Mouse (Mus musculus) bone marrow macrophage, adult 2 months (primary cell): ENCODE measurements at regions not wholly inside any gene's neighbourhood (a gene's known extent, or its start where the extent isn't known, plus 50 kb on each side); places are given as distances from the start of the nearest gene placed in this dataset.
A peak's percentile ranks its signal among the peaks of the same experiment; 100 is the strongest.
"Not testable (repeated sequence)": the region's sequence is repeated elsewhere in the genome, so short reads cannot be mapped to it uniquely, and the experiment has no call there.

ENCODE experiments used
- H3K27ac ChIP-seq: 2 replicates; pipeline ENCODE4 v1.5.1; 2012; ENCODE audit warnings: low read depth, low read length; ENCODE audit not compliant: insufficient read depth
- H3K4me1 ChIP-seq: 2 replicates; pipeline ENCODE4 v1.6.1; 2012; ENCODE audit warnings: low read length; ENCODE audit not compliant: control insufficient read depth, insufficient read depth
- H3K4me3 ChIP-seq: 2 replicates; pipeline ENCODE4 v1.5.1; 2012; ENCODE audit warnings: mild to moderate bottlenecking, low read length, moderate library complexity; ENCODE audit not compliant: insufficient read depth
- CTCF ChIP-seq: IDR thresholded peaks from 2 replicates; pipeline ENCODE4 v1.5.1; 2012; ENCODE audit warnings: low read depth, mild to moderate bottlenecking, low read length, moderate library complexity
- POLR2A ChIP-seq: IDR thresholded peaks from 2 replicates; pipeline ENCODE4 v1.6.1; 2012; ENCODE audit warnings: mild to moderate bottlenecking, low read depth, low read length, borderline replicate concordance

DNA sequence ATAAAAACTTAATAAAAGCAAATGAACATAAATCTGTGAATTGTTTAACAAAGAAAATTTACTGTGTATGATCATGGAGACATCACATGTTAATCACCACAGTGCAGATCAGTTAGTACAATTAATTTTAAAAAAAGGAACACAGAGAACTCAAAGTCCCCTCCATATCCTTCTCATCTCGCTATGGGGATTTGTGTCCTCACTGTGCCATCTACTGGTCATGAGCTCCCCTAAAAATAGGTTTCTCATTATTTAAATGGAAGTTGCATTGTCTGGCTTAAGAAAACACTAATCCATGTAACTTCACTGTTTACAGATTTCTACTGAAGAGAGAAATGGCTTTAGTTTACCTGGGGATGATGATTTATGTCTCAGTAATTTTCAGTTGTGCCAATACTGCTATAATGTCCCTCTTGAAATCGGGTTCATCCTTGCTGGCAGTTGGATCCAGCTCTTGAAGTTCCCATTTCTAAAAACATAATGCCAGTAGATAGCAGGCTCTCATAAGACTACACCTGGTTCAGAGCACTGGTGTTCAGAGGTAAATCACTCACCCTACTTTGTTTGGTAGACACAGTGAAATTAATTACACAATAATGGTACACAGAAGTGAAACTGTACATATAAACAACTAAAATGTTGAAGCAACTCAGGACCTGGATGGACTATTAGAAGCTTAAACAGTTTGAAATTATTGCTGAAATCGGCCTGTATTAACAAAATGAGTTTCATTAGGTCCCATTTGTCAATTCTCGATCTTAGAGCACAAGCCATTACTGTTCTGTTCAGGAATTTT lies 850.0 kb upstream of the Zfp386 start:
- TF ChIP-seq POLR2A: no peak
- H3K4me3 ChIP-seq: no peak overlapping the region
- peaks cover 10% of the 10 kb centered on the region for H3K4me1 ChIP-seq
- no peak overlapping the region for H3K27ac ChIP-seq

DNA sequence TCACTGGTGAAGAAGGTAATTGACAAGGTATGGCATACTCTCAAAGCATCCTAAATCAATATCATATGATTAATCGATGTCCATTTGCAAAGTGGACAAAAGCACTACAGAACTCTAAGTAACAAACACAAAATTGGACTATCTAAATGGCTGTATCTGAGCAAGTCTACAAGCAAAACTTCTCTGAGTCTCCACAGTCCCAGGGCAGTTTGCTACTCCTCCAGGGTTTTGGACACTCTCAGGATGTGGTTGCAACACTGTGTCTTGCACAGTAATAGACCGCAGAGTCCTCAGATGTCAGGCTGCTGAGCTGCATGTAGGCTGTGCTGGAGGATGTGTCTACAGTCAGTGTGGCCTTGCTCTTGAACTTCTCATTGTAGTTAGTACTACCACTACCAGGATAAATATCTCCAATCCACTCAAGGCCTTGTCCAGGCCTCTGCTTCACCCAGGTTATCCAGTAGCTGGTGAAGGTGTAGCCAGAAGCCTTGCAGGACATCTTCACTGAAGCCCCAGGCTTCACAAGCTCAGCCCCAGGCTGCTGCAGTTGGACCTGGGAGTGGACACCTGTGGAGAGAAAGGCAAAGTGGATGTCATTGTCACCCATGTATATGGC lies 839.6 kb upstream of the Zfp386 start:
- not testable (repeated sequence) for H3K27ac ChIP-seq, H3K4me1 ChIP-seq, H3K4me3 ChIP-seq

DNA sequence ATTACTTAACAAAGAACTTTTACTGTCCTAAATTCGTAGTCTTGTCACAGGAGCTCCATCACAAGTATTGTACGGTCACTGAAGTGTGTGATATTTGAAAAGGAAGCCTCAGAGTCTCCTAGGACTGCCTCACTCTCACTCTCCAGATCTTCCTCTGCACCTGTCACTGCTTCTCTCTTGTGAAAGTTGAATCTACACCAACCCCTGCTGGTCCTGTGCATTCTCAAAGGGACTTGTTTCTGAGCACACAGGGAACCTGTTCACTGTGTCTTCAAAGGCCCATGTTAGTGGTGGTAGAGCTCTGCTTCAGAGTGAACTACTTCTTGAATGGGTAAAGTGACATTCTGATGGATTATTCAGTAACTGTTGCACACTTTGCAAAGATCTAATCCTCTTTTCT lies 824.9 kb upstream of the Zfp386 start:
- TF ChIP-seq POLR2A (no peak), CTCF (no peak)
- H3K4me1 ChIP-seq: no peaks in the 10 kb centered on the region
- H3K4me3 ChIP-seq: no peak overlapping the region
- H3K27ac ChIP-seq: no peak overlapping the region

DNA sequence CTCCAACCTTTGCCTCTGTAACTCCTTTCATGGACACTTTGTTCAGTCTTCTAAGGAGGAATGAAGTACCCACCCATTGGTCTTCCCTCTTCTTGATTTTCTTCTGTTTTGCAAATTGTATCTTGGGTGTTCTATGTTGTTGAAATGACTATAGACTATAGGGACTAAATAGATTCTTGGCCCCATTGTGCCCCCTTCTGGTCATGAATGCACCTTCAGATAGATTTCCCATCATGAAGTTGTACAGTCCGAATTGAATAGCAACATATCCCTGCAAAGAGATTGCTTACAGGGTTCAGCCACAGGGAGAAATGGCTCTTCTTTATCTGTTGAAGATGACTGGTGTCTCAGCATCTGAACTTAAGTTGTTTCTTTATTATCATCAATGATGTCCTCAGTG lies 817.6 kb upstream of the Zfp386 start:
- H3K27ac ChIP-seq: no peak overlapping the region
- no peak for TF ChIP-seq POLR2A
- no peak for TF ChIP-seq CTCF
- H3K4me3 ChIP-seq: no peak overlapping the region
- no peaks in the 10 kb centered on the region for H3K4me1 ChIP-seq

DNA sequence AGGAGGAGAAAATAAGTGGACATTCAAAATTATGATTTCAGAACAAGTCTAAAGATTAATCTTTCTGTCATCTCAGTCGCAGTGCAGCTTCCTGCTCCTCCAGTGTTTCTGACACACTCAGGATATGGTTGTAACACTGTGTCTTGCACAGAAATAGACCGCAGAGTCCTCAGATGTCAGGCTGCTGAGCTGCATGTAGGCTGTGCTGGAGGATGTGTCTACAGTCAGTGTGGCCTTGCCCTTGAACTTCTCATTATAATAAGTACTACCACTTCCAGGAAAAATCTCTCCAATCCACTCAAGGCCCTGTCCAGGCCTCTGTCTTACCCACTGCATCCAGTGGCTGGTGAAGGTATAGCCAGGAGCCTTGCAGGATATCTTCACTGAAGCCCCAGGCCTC lies 804.9 kb upstream of the Zfp386 start:
- H3K4me3 ChIP-seq, H3K4me1 ChIP-seq, H3K27ac ChIP-seq: not testable (repeated sequence)

DNA sequence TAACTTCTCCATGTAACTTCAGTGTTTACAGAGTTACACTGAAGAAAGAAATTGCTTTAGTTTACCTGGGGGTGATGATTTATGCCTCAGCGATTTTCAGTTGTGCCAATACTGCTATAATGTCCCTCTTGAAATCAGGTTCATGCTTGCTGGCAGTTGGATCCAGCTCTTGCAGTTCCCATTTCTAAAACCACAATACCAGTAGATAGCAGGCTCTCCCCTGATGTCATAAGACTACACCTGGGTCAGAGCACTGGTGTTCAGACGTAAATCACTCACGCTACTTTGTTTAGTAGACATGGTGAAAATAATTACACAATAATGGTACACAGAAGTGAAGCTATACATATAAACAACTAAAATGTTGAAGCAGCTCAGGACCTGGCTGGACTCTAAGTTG lies 800.2 kb upstream of the Zfp386 start:
- not testable (repeated sequence) for H3K27ac ChIP-seq, H3K4me1 ChIP-seq, H3K4me3 ChIP-seq

DNA sequence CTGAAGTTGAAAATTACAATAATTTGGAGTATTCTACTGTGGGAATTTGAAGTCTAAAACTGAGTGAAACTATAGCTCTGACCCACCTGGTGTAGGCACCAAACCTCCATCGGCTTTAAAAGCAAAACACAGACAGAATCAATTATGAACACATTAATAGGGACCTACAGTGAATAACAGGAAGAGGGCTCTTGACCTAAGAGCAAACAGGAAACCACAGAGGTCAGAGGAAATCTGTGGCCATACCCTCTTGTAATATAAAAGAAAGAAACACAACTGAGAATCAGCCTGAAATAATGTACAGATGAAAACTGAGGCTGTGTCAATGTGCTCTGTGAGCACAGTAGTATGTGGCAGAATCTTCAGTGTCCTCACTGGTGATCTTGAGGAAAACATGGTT lies 789.7 kb upstream of the Zfp386 start:
- no peak for TF ChIP-seq CTCF
- no peak for TF ChIP-seq POLR2A
- Histone ChIP-seq H3K27ac (peak overlapping the region; percentile 67), H3K4me3 (no peak overlapping the region), H3K4me1 (peaks cover 14% of the 10 kb centered on the region)

DNA sequence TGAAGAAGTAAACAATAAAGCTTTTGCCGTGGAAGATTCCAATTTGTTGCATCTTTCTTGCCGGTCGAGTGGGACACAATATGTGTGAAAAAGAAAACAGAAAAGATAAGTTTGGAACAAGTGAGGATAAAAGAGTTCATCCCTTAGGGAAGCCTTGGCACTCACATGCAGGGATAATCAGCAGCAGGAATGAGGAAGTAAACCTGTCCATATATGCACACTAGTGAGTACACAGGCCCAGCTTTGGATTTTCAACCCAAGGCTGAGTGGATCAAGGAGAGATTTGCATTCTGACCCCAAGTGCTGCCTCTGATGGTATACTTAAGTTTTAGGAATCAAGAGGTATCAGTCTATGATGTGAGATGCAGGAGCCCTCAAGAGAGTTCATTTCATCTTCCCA lies 788.8 kb upstream of the Zfp386 start:
- TF ChIP-seq POLR2A (no peak), CTCF (no peak)
- H3K4me1 ChIP-seq: peaks cover 14% of the 10 kb centered on the region
- H3K27ac ChIP-seq: no peak overlapping the region
- no peak overlapping the region for H3K4me3 ChIP-seq

DNA sequence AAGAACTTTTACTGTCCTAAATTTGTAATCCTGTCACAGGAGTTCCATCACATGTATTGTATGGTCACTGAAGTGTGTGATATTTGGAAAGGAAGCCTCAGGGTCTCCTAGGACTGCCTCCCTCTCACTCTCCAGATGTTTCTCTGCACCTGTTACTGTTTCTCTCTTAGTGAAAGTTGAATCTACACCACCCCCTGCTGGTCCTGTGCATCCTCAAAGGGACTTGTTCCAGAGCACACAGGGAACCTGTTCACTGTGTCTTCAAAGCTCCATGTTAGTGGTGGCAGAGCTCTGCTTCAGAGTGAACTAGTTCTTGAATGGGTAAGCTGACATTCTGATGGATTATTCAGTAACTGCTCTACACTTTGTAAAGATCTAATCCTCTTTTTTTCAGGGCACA lies 785.1 kb upstream of the Zfp386 start:
- H3K4me3 ChIP-seq, H3K27ac ChIP-seq: not testable (repeated sequence)
- H3K4me1 ChIP-seq: peaks cover 14% of the 10 kb centered on the region

DNA sequence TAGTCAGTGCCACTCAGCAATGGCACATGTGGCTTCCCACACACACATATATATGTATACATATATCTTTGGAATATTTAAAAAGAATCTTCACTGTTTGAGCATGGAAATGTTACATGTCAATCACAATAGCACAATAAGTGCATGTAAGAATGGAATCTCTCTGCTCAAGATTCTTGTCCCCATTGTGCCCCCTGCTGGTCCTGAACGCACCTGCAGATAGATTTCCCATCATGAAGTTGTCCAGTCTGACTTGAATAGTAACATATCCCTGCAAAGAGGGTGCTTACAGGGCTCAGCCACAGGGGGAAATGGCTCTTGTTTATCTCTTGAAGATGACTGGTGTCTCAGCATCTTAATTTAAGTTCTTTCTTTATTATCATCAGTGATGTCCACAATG lies 770.8 kb upstream of the Zfp386 start:
- H3K4me3 ChIP-seq, H3K27ac ChIP-seq, H3K4me1 ChIP-seq: not testable (repeated sequence)

DNA sequence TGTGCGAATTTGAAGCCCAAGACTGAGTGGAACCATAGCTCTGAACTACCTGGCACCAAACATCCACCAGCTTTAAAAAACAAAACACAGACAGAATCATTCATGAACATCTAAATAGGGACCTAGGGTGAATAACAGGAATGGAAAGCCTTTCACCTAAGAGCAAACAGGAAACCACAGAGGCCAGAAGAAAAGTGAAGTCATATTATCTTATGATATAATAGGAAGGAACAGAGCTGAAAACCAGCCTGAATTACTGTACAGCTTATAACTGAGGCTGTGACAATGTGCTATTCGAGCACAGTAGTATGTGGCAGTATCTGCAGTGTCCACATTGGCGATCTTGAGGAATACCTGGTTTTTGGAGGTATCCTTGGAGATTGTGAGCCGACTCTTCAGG lies 753.8 kb upstream of the Zfp386 start:
- Histone ChIP-seq H3K27ac (peak overlapping the region; percentile 6; the same call in 1 of the 2 replicates), H3K4me1 (peaks cover 11% of the 10 kb centered on the region)
- H3K4me3 ChIP-seq: not testable (repeated sequence)

DNA sequence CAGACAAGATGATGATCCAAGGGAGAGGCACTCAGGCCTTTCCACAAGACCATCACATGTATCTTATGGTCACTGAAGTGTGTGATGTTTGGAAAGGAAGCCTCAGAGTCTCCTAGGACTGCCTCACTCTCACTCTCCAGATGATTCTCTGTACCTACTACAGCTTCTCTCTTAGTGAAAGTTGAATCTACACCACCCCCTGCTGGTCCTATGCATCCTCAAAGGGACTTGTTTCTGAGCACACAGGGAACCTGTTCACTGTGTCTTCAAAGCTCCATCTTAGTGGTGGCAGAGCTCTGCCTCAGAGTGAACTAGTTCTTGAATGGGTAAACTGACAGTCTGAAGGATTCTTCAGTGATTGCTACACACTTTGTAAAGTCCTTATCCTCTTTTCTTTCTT lies 749.5 kb upstream of the Zfp386 start:
- H3K4me1 ChIP-seq: peaks cover 11% of the 10 kb centered on the region
- H3K4me3 ChIP-seq, H3K27ac ChIP-seq: not testable (repeated sequence)
